Mouse (Mus musculus) E14TG2a.4 (cell line): ENCODE measurements at regions not wholly inside any gene's neighbourhood (a gene's known extent, or its start where the extent isn't known, plus 50 kb on each side); places are given as distances from the start of the nearest gene placed in this dataset.

ENCODE experiments used
- CTCF ChIP-seq: conservative IDR thresholded peaks from 2 replicates; pipeline ENCODE4 v1.5.1; 2014; ENCODE audit warnings: low read length
- POU5F1 ChIP-seq: IDR thresholded peaks from 2 replicates; pipeline ENCODE4 v1.6.1; 2014; ENCODE audit warnings: low read length, borderline replicate concordance

- TF ChIP-seq CTCF (no peak), POU5F1 (no peak)
These were observed 101.6 kb upstream of the Ywhaq start for GRCm38 (mm10) chr12:21519058-21519457.
